Mouse (Mus musculus): ENCODE measurements at regions not wholly inside any gene's neighbourhood (a gene's known extent, or its start where the extent isn't known, plus 50 kb on each side); places are given as distances from the start of the nearest gene placed in this dataset.

- no peak overlapping the region for H3K9ac ChIP-seq (replicated peaks; ENCODE audit: low read depth, low read length)
- H3K4me1 ChIP-seq (ENCODE audit: control insufficient read depth, insufficient read depth, low read length): no peaks in the 10 kb centered on the region
- ATAC-seq (ENCODE audit: insufficient number of reproducible peaks, insufficient read depth, low FRiP score, low read depth): no peak
- no peak overlapping the region for H3K4me3 ChIP-seq (ENCODE audit: low read depth, low read length)
- no peaks in the 10 kb centered on the region for H3K9me3 ChIP-seq (ENCODE audit: control insufficient read depth, low read depth, low read length)
- H3K36me3 ChIP-seq (ENCODE audit: control insufficient read depth, insufficient read depth, low read length): no peaks in the 10 kb centered on the region
- no peak overlapping the region for H3K27ac ChIP-seq (ENCODE audit: low read length)
- H3K27me3 ChIP-seq (ENCODE audit: control insufficient read depth, insufficient read depth, low read length): no peaks in the 10 kb centered on the region
- H3K4me2 ChIP-seq (replicated peaks; ENCODE audit: low read depth, low read length): no peak overlapping the region
- WGBS: 82% methylated on average over 4 of the region's 4 CpGs
These were observed 149.8 kb upstream of the Tgfbr2 start for GRCm38 (mm10) chr9:116324971-116325370.

- H3K4me2 ChIP-seq (replicated peaks; ENCODE audit: low read depth, low read length): no peak overlapping the region
- H3K9ac ChIP-seq (replicated peaks; ENCODE audit: low read depth, low read length): no peak overlapping the region
- H3K36me3 ChIP-seq (ENCODE audit: control insufficient read depth, insufficient read depth, low read length): no peaks in the 10 kb centered on the region
- H3K4me3 ChIP-seq (ENCODE audit: low read depth, low read length): no peak overlapping the region
- no peaks in the 10 kb centered on the region for H3K27me3 ChIP-seq (ENCODE audit: control insufficient read depth, insufficient read depth, low read length)
- ATAC-seq (ENCODE audit: insufficient number of reproducible peaks, insufficient read depth, low FRiP score, low read depth): no peak
- H3K9me3 ChIP-seq (ENCODE audit: control insufficient read depth, low read depth, low read length): no peaks in the 10 kb centered on the region
- WGBS: 76% methylated on average over 9 of the region's 9 CpGs
- no peaks in the 10 kb centered on the region for H3K4me1 ChIP-seq (ENCODE audit: control insufficient read depth, insufficient read depth, low read length)
- H3K27ac ChIP-seq (ENCODE audit: low read length): no peak overlapping the region
These were observed 148.9 kb upstream of the Tgfbr2 start for GRCm38 (mm10) chr9:116323871-116324721.

GRCm38 (mm10) chr9:116321908-116322307 lies 146.7 kb upstream of the Tgfbr2 start:
- no peaks in the 10 kb centered on the region for H3K36me3 ChIP-seq (ENCODE audit: control insufficient read depth, insufficient read depth, low read length)
- ATAC-seq (ENCODE audit: insufficient number of reproducible peaks, insufficient read depth, low FRiP score, low read depth): no peak
- no peak overlapping the region for H3K4me3 ChIP-seq (ENCODE audit: low read depth, low read length)
- H3K9ac ChIP-seq (replicated peaks; ENCODE audit: low read depth, low read length): no peak overlapping the region
- no peaks in the 10 kb centered on the region for H3K27me3 ChIP-seq (ENCODE audit: control insufficient read depth, insufficient read depth, low read length)
- no peaks in the 10 kb centered on the region for H3K9me3 ChIP-seq (ENCODE audit: control insufficient read depth, low read depth, low read length)
- no peaks in the 10 kb centered on the region for H3K4me1 ChIP-seq (ENCODE audit: control insufficient read depth, insufficient read depth, low read length)
- 93% methylated on average over 6 of the region's 6 CpGs for WGBS
- no peak overlapping the region for H3K4me2 ChIP-seq (replicated peaks; ENCODE audit: low read depth, low read length)
- H3K27ac ChIP-seq (ENCODE audit: low read length): no peak overlapping the region

GRCm38 (mm10) chr9:116319421-116319820 lies 144.3 kb upstream of the Tgfbr2 start:
- H3K36me3 ChIP-seq (ENCODE audit: control insufficient read depth, insufficient read depth, low read length): no peaks in the 10 kb centered on the region
- no peak overlapping the region for H3K4me2 ChIP-seq (replicated peaks; ENCODE audit: low read depth, low read length)
- no peak overlapping the region for H3K9ac ChIP-seq (replicated peaks; ENCODE audit: low read depth, low read length)
- no peaks in the 10 kb centered on the region for H3K4me1 ChIP-seq (ENCODE audit: control insufficient read depth, insufficient read depth, low read length)
- no peaks in the 10 kb centered on the region for H3K27me3 ChIP-seq (ENCODE audit: control insufficient read depth, insufficient read depth, low read length)
- no peaks in the 10 kb centered on the region for H3K9me3 ChIP-seq (ENCODE audit: control insufficient read depth, low read depth, low read length)
- 64% methylated on average over 3 of the region's 3 CpGs for WGBS
- no peak overlapping the region for H3K27ac ChIP-seq (ENCODE audit: low read length)
- H3K4me3 ChIP-seq (ENCODE audit: low read depth, low read length): no peak overlapping the region
- no peak for ATAC-seq (ENCODE audit: insufficient number of reproducible peaks, insufficient read depth, low FRiP score, low read depth)

GRCm38 (mm10) chr9:116316582-116317095 lies 141.5 kb upstream of the Tgfbr2 start:
- no peak overlapping the region for H3K27ac ChIP-seq (ENCODE audit: low read length)
- no peaks in the 10 kb centered on the region for H3K27me3 ChIP-seq (ENCODE audit: control insufficient read depth, insufficient read depth, low read length)
- H3K9me3 ChIP-seq (ENCODE audit: control insufficient read depth, low read depth, low read length): no peaks in the 10 kb centered on the region
- no peaks in the 10 kb centered on the region for H3K4me1 ChIP-seq (ENCODE audit: control insufficient read depth, insufficient read depth, low read length)
- H3K9ac ChIP-seq (replicated peaks; ENCODE audit: low read depth, low read length): no peak overlapping the region
- 77% methylated on average over 4 of the region's 4 CpGs for WGBS
- ATAC-seq (ENCODE audit: insufficient number of reproducible peaks, insufficient read depth, low FRiP score, low read depth): no peak
- H3K36me3 ChIP-seq (ENCODE audit: control insufficient read depth, insufficient read depth, low read length): no peaks in the 10 kb centered on the region
- no peak overlapping the region for H3K4me3 ChIP-seq (ENCODE audit: low read depth, low read length)
- no peak overlapping the region for H3K4me2 ChIP-seq (replicated peaks; ENCODE audit: low read depth, low read length)

GRCm38 (mm10) chr9:116314803-116315202 lies 139.6 kb upstream of the Tgfbr2 start:
- Histone ChIP-seq H3K27me3 (ENCODE audit: control insufficient read depth, insufficient read depth, low read length) (no peaks in the 10 kb centered on the region), H3K27ac (ENCODE audit: low read length) (no peak overlapping the region), H3K4me3 (ENCODE audit: low read depth, low read length) (no peak overlapping the region), H3K9me3 (ENCODE audit: control insufficient read depth, low read depth, low read length) (no peaks in the 10 kb centered on the region), H3K4me2 (replicated peaks; ENCODE audit: low read depth, low read length) (no peak overlapping the region), H3K4me1 (ENCODE audit: control insufficient read depth, insufficient read depth, low read length) (no peaks in the 10 kb centered on the region), H3K9ac (replicated peaks; ENCODE audit: low read depth, low read length) (no peak overlapping the region), H3K36me3 (ENCODE audit: control insufficient read depth, insufficient read depth, low read length) (no peaks in the 10 kb centered on the region)
- no peak for ATAC-seq (ENCODE audit: insufficient number of reproducible peaks, insufficient read depth, low FRiP score, low read depth)

- no peaks in the 10 kb centered on the region for H3K4me1 ChIP-seq (ENCODE audit: control insufficient read depth, insufficient read depth, low read length)
- H3K9me3 ChIP-seq (ENCODE audit: control insufficient read depth, low read depth, low read length): no peaks in the 10 kb centered on the region
- ATAC-seq (ENCODE audit: insufficient number of reproducible peaks, insufficient read depth, low FRiP score, low read depth): no peak
- H3K4me2 ChIP-seq (replicated peaks; ENCODE audit: low read depth, low read length): no peak overlapping the region
- no peaks in the 10 kb centered on the region for H3K27me3 ChIP-seq (ENCODE audit: control insufficient read depth, insufficient read depth, low read length)
- WGBS: 65% methylated on average over 14 of the region's 14 CpGs
- no peaks in the 10 kb centered on the region for H3K36me3 ChIP-seq (ENCODE audit: control insufficient read depth, insufficient read depth, low read length)
- H3K27ac ChIP-seq (ENCODE audit: low read length): no peak overlapping the region
- H3K9ac ChIP-seq (replicated peaks; ENCODE audit: low read depth, low read length): no peak overlapping the region
- no peak overlapping the region for H3K4me3 ChIP-seq (ENCODE audit: low read depth, low read length)
These were observed 139.0 kb upstream of the Tgfbr2 start for GRCm38 (mm10) chr9:116313932-116314790.

- Histone ChIP-seq H3K4me1 (ENCODE audit: control insufficient read depth, insufficient read depth, low read length) (no peaks in the 10 kb centered on the region), H3K9ac (replicated peaks; ENCODE audit: low read depth, low read length) (no peak overlapping the region), H3K27ac (ENCODE audit: low read length) (no peak overlapping the region), H3K9me3 (ENCODE audit: control insufficient read depth, low read depth, low read length) (no peaks in the 10 kb centered on the region), H3K4me3 (ENCODE audit: low read depth, low read length) (no peak overlapping the region), H3K4me2 (replicated peaks; ENCODE audit: low read depth, low read length) (no peak overlapping the region), H3K27me3 (ENCODE audit: control insufficient read depth, insufficient read depth, low read length) (no peaks in the 10 kb centered on the region), H3K36me3 (ENCODE audit: control insufficient read depth, insufficient read depth, low read length) (no peaks in the 10 kb centered on the region)
- ATAC-seq (ENCODE audit: insufficient number of reproducible peaks, insufficient read depth, low FRiP score, low read depth): no peak
- WGBS: 68% methylated on average over 3 of the region's 3 CpGs
These were observed 136.2 kb upstream of the Tgfbr2 start for GRCm38 (mm10) chr9:116311364-116311763.
